Mouse (Mus musculus): ENCODE measurements around the gene Exoc8.

The Exoc8 gene

GRCm38 (mm10) chr8:124845573-124845972 is 51.9 kb downstream of the Exoc8 start:
- DNase-seq (ENCODE audit: low spot score), result no peak

- no peak for DNase-seq (ENCODE audit: low spot score)
Measured at GRCm38 (mm10) chr8:124845131-124845530, 52.4 kb downstream of the Exoc8 start.
